18 mouse cellular contexts compared by ENCODE assay signal in the genomic region with DNA sequence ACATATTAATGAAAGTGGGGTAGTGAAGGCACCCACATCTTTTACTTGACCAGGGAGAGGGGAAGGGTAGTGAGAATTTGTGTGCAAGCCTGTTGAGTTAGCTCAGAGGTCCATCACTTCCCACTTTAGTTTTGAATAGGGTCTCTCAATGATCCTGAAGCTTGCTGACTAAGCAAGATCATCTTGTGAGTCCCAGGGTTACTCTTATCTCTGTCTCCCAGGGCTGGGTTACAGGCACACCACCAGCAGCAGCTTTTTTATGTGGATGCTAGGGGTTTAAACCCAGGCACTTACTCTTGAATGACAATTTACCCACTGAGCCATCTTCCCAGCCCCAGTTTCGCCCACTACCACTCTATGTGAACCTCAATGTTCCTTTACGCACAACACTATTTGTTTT. TPM values are rescaled to one million over a fixed set of nuclear protein-coding genes. Genes with fewer than 3 reads are reported as not detected.
A peak's percentile ranks its signal among the peaks of the same experiment; 100 is the strongest.
DNase-seq lines count a peak whose midpoint lies in the region; ATAC-seq and TF ChIP-seq lines count a peak whose summit lies in the region.
"Had no signal": no experiment of that assay in that cellular context is flagged by ENCODE, and none has a peak within 500 bp of the region (broad histone marks: within the 10 kb centered on the region; RNA-seq: fewer than 3 reads in every experiment).

No protein-coding gene starts in this region.

- DNase-seq in ES-E14 (ENCODE audit: low read depth, low spot score): no peak
- peak; percentile 40 for DNase-seq in c-Kit-positive CD71-positive TER-119-negative erythroid progenitor cells, embryonic 14.5 days (ENCODE audit: low read depth)
- DNase-seq in liver: peak; percentile 60
- DNase-seq in right cerebral cortex, adult 18-20 months: no peak
- DNase-seq in testis, postnatal 14 days (ENCODE audit: low spot score): no peak
- no peak for DNase-seq in right cerebral cortex, postnatal 4 days
- DNase-seq in lung, postnatal 25 days (ENCODE audit: low spot score): no peak
- DNase-seq: adrenal gland, adult 2 months; cerebellum, adult 8-10 months; kidney, adult 11 months; lung, adult 2 months; lung, postnatal 14 days had no signal

- no peak overlapping the region for H3K4me3 ChIP-seq in ES-E14 (ENCODE audit: insufficient read depth in 1 of 2, low read depth in 1 of 2, low read length in 2 of 2, poor library complexity in 1 of 2, severe bottlenecking in 1 of 2)
- no peak overlapping the region for H3K4me3 ChIP-seq in liver, embryonic 16.5 days (ENCODE audit: low read depth, low read length)
- H3K4me3 ChIP-seq: embryonic facial prominence, embryonic 10.5 days; forebrain, embryonic 13.5 days; hindbrain, embryonic 12.5 days; midbrain, embryonic 10.5 days had no signal

- in situ Hi-C loops in ES-E14 (cut with MboI; ENCODE audit: low sequenced_read_pairs in 2 of 2, unreplicated experiment in 2 of 2): no loop called here

- peak overlapping the region; percentile 18; the same call in 1 of the 2 replicates for H3K4me2 ChIP-seq in liver, embryonic 16.5 days (ENCODE audit: low read depth, low read length)
- H3K4me2 ChIP-seq: forebrain, embryonic 13.5 days; hindbrain, embryonic 12.5 days had no signal

- H3K27me3 ChIP-seq in liver, embryonic 16.5 days (ENCODE audit: control insufficient read depth, insufficient read depth, low read depth, low read length): no peaks in the 10 kb centered on the region
- H3K27me3 ChIP-seq: forebrain, embryonic 13.5 days; hindbrain, embryonic 12.5 days had no signal

- no peak overlapping the region for H3K27ac ChIP-seq in ES-E14 (ENCODE audit: insufficient read depth, low read depth, low read length, poor library complexity, severe bottlenecking)
- peak overlapping the region; percentile 80 for H3K27ac ChIP-seq in liver, embryonic 16.5 days (ENCODE audit: low read length)
- H3K27ac ChIP-seq: embryonic facial prominence, embryonic 10.5 days; forebrain, embryonic 13.5 days; hindbrain, embryonic 12.5 days; midbrain, embryonic 10.5 days; stomach, postnatal 0 days had no signal

- H3K36me3 ChIP-seq in ES-E14 (ENCODE audit: control insufficient read depth, insufficient read depth, low read length, poor library complexity, severe bottlenecking): no peaks in the 10 kb centered on the region
- H3K36me3 ChIP-seq in liver, embryonic 16.5 days (ENCODE audit: control insufficient read depth, insufficient read depth): peaks cover 8% of the 10 kb centered on the region

- no peaks in the 10 kb centered on the region for H3K9me3 ChIP-seq in ES-E14 (ENCODE audit: control insufficient read depth, insufficient read depth, low read depth, low read length)
- H3K9me3 ChIP-seq in liver, embryonic 16.5 days (replicated peaks; ENCODE audit: control insufficient read depth, low read length): no peaks in the 10 kb centered on the region
- H3K9me3 ChIP-seq: embryonic facial prominence, embryonic 10.5 days; forebrain, embryonic 13.5 days; hindbrain, embryonic 12.5 days; midbrain, embryonic 10.5 days had no signal

- peak; percentile 85 for ATAC-seq in liver, embryonic 16.5 days (ENCODE audit: low read depth)
- ATAC-seq: forebrain, embryonic 13.5 days had no signal

- 61% methylated on average over 2 of the region's 2 CpGs for WGBS in liver, embryonic 16.5 days (ENCODE audit: insufficient replicate concordance)

- H3K9ac ChIP-seq in ES-E14 (ENCODE audit: insufficient read depth, low read depth, low read length, poor library complexity, severe bottlenecking): no peak overlapping the region
- 0 out of 2 replicates have a peak overlapping the region, but pooled peaks have one; percentile 2 for H3K9ac ChIP-seq in liver, embryonic 16.5 days (ENCODE audit: low read depth, low read length)
- H3K9ac ChIP-seq: forebrain, embryonic 13.5 days; hindbrain, embryonic 12.5 days had no signal

- peaks cover under 1 to 6% of the 10 kb centered on the region in 2 experiments; a peak in 1 of 4 replicates for H3K4me1 ChIP-seq in ES-E14 (ENCODE audit: control insufficient read depth in 2 of 2, insufficient read depth in 2 of 2, low read length in 2 of 2, poor library complexity in 1 of 2)
- H3K4me1 ChIP-seq in liver, embryonic 16.5 days (ENCODE audit: control insufficient read depth, low read depth, low read length): peaks cover 26% of the 10 kb centered on the region
- H3K4me1 ChIP-seq: embryonic facial prominence, embryonic 10.5 days; forebrain, embryonic 13.5 days; hindbrain, embryonic 12.5 days; midbrain, embryonic 10.5 days had no signal

TF ChIP-seq in ES-E14, 5 proteins besides CTCF, POLR2A, EP300 and RAD21:
- TF ChIP-seq HCFC1 (IDR thresholded peaks at IDR 0.05; ENCODE audit: borderline replicate concordance, insufficient read depth, low read length) (no peak), ZNF384 (IDR thresholded peaks at IDR 0.05; ENCODE audit: low read depth, low read length) (no peak), CHD2 (IDR thresholded peaks at IDR 0.05; ENCODE audit: low read depth, low read length) (no peak), ZC3H11A (IDR thresholded peaks at IDR 0.05; ENCODE audit: borderline replicate concordance, low read depth, low read length) (no peak), MAFK (IDR thresholded peaks at IDR 0.05; ENCODE audit: insufficient read depth, low read depth, low read length) (0 out of 2 replicates have a peak, but pooled peaks have one; percentile 21)

RNA-seq across cellular contexts. Expression of a gene that starts 34.8 kb away (rescaled TPM):
- 2.5 and 5.8 TPM in 2 replicates for total RNA-seq in ES-E14 (2012; rRNA removed)
- 1.4 TPM in 2 replicates for polyA plus RNA-seq in liver, embryonic 16.5 days (2015; fragmentation: Nextera tagmentation; extraction: Ambion mirVana)

RNA-seq across cellular contexts. Expression of a gene that starts 35.4 kb away (rescaled TPM):
- 22.5 and 29.8 TPM in 2 replicates for total RNA-seq in ES-E14 (2012; rRNA removed)
- 23.8 and 24.6 TPM in 2 replicates for polyA plus RNA-seq in liver, embryonic 16.5 days (2015; fragmentation: Nextera tagmentation; extraction: Ambion mirVana)

Comparison
In these comparisons a context has a peak if more than half of its experiments do, and no peak if none do; other contexts are left out.
1. DNase-seq: peak in c-Kit-positive CD71-positive TER-119-negative erythroid progenitor cells, embryonic 14.5 days (single experiment) and liver (single experiment); none in ES-E14 (single experiment), right cerebral cortex, adult 18-20 months (single experiment), testis, postnatal 14 days (single experiment), right cerebral cortex, postnatal 4 days (single experiment) and lung, postnatal 25 days (single experiment).